Mouse (Mus musculus) brain, adult 2 months (tissue): ENCODE results near the gene Ccdc185.

Experiments
- DNase-seq: peaks from one replicate; pipeline ENCODE4 v3.0.0; 2011; ENCODE audit warnings: low read depth, low spot score

Gene Ccdc185

GRCm38 (mm10) chr1:182747081-182747480 lies 1.9 kb downstream of the Ccdc185 start:
- no peak for DNase-seq

GRCm38 (mm10) chr1:182735891-182736290 lies 13.1 kb downstream of the Ccdc185 start:
- no peak for DNase-seq

GRCm38 (mm10) chr1:182732695-182733094 lies 16.3 kb downstream of the Ccdc185 start:
- no peak for DNase-seq

GRCm38 (mm10) chr1:182729002-182729401 lies 20.0 kb downstream of the Ccdc185 start:
- DNase-seq, result peak; percentile 36

- DNase-seq, result peak; percentile 48
Measured at GRCm38 (mm10) chr1:182727541-182727940, 21.4 kb downstream of the Ccdc185 start.

- no peak for DNase-seq
Measured at GRCm38 (mm10) chr1:182714236-182714935, 34.6 kb downstream of the Ccdc185 start.

GRCm38 (mm10) chr1:182711360-182711933 lies 37.5 kb downstream of the Ccdc185 start:
- DNase-seq, result no peak

GRCm38 (mm10) chr1:182707459-182707858 lies 41.5 kb downstream of the Ccdc185 start:
- DNase-seq, result no peak

- DNase-seq, result no peak
Measured at GRCm38 (mm10) chr1:182704882-182705281, 44.1 kb downstream of the Ccdc185 start.

- no peak for DNase-seq
Measured at GRCm38 (mm10) chr1:182699392-182700347, 49.3 kb downstream of the Ccdc185 start.
